Mouse (Mus musculus) adrenal gland, adult (tissue): ENCODE measurements around the gene H2-Aa.
A peak's percentile ranks its signal among the peaks of the same experiment; 100 is the strongest.

Experiments used
- DNase-seq, 2 experiments: peaks; one replicate each; pipeline ENCODE4 v3.0.0; 2022 to 2023; ENCODE audit warnings: low spot score in 1 of 2; ENCODE audit not compliant: inconsistent age in 2 of 2

H2-Aa gene

GRCm38 (mm10) chr17:34300691-34301566 lies 13.3 kb upstream of the H2-Aa start:
- no peak for DNase-seq

- no peak for DNase-seq
Observed at GRCm38 (mm10) chr17:34300071-34300470, 12.4 kb upstream of the H2-Aa start.

GRCm38 (mm10) chr17:34299356-34299755 lies 11.7 kb upstream of the H2-Aa start:
- DNase-seq: no peak

DNA sequence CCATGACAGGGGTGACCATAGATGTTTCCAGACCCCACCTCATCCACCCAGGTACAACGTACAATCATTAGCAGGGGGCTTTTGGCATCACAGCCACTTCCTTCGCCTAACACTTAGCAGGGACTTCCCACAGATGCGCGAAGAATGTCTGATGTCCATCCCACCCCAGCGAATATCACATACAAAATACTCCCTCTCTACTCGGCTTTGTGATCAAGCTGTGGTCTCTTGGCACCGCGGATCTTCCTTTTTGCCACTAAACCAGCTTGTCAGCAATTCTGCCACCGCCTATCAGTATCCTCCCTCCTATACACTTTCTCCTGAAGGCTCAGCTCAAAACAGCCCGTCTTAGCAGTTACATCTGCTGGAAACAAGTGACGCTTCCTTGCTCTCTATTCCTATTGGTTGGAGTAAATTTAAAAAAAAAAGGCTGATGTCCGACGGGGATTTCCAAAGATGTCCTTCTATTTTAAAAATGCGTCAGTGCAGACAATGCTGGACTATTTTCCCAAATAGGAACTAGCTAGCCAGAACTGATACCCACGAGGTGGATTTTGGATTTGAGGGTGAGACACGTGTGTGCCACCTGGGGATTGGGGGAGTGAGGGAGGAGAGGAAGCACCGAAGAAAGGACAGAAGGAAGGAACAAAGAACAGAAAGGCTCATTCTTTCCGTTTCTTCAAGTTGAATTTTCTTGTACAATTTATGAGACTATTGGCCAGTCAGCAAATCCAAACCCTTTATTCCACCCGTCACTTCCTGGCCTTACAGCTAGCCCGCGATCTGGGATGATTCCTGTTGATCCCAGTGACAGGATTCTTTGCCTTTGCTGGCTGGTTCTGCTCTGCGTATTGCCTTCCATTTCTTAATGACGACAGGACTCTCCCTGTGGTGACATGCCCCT lies 8.5 kb upstream of the H2-Aa start:
- peak; percentile 38 to 95 for DNase-seq

GRCm38 (mm10) chr17:34295307-34295706 lies 7.7 kb upstream of the H2-Aa start:
- DNase-seq: no peak

DNA sequence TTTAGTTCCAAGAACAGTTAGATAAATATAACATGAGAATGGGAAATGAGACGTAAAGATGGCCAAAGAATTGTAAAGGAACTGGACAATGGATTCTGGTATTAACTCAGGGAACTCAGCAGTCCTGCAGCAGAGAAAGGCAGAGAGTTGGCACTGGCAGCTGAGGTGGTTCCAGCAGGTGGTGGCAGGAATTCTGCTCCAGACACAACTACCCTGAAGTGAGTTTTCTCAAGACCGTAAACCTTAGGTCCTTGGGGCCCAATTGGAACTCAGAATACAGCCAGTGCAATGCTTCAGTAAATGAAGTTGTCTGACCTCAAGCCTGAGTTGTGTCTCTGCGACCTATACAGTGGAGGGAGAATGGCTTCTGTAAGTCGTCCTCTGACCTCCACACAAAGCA lies 6.6 kb upstream of the H2-Aa start:
- no peak for DNase-seq

GRCm38 (mm10) chr17:34293533-34293932 lies 5.9 kb upstream of the H2-Aa start:
- no peak for DNase-seq

DNA sequence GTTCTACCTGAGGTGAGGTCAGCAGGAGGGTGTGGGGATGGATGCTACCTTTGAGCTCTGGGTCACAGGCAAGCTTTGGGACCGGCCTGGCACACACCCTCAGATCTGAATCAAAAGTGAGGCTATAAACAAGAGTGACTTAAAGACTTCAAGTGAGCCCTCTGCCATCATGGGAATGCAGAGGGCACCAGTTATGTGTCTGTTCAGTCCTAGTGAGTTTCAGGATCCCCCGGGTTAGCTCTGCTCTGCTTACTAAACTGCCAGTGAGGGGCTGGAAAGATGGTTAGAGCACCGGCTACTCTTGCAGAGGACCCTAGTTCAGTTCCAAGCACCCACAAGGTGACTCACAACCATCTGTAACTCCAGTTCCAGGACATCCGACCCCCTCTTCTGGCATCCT lies 4.9 kb upstream of the H2-Aa start:
- no peak for DNase-seq

- peak; percentile 74 to 92 for DNase-seq
Observed at GRCm38 (mm10) chr17:34291609-34292008, 4.0 kb upstream of the H2-Aa start.

- DNase-seq: no peak
Observed at GRCm38 (mm10) chr17:34288131-34288530, 508 bp upstream of the H2-Aa start.

- DNase-seq: peak in 1 of 2 experiments; percentile 22
Observed at GRCm38 (mm10) chr17:34286999-34287398, 624 bp downstream of the H2-Aa start.

DNA sequence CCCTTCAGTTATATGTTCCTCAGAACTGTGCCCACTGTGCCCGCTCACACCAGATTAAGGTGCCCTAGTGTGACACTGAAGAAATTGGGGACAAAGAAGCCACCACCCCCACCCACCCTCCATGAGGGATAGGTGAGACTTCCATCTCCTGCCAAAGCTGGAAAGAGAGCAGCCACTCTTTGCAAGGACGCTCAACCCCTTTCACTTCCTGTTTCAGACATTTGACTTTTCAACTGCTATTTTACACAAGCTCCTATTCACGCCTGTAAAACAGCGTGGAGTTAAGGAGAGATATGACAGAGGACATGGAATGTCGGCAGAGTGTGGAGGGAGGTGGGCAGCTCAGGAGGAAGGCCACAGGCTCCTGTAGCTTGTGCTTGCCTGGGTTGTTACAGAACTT lies 1.1 kb downstream of the H2-Aa start:
- DNase-seq: no peak

DNA sequence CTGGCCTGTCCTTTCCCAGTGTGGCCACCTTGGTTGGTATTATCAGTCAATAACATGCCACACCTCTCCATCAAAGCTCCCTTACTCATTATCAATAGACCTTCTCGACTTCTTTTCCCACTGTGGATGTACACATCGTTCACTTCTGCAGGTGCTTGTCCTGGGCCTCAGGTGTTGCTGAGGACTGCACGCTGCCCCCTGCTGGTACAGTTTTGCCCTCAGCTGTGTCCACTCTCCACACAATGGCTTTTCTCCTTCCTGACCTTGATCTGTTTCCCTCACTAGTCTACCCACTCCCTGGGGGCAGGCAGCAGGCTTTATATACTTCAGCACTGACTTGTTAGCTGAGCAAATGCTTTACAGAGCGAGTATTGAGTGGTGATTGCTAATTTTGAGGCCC lies 1.8 kb downstream of the H2-Aa start:
- peak in 1 of 2 experiments; percentile 62 for DNase-seq

DNA sequence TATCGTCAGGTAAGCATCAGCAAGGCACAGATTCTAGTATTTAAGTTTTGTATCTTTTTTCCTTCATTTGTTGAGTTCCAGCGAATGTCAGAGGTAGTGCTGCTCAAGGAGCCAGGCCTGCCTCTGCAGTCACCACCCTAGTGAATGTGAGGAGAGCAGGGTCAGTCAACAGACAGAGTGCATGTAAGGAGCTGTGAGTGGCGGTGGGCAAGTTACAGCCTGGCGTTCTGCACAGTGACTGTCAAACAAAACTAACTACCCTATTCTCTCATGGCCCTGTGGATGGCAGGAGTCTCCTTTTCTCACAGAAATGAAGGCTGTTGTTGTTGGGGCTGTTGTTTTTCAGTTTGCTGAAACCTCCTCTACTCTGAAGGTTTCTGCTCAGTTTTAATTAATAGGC lies 2.3 kb downstream of the H2-Aa start:
- no peak for DNase-seq

GRCm38 (mm10) chr17:34281836-34282235 lies 5.8 kb downstream of the H2-Aa start:
- no peak for DNase-seq

DNA sequence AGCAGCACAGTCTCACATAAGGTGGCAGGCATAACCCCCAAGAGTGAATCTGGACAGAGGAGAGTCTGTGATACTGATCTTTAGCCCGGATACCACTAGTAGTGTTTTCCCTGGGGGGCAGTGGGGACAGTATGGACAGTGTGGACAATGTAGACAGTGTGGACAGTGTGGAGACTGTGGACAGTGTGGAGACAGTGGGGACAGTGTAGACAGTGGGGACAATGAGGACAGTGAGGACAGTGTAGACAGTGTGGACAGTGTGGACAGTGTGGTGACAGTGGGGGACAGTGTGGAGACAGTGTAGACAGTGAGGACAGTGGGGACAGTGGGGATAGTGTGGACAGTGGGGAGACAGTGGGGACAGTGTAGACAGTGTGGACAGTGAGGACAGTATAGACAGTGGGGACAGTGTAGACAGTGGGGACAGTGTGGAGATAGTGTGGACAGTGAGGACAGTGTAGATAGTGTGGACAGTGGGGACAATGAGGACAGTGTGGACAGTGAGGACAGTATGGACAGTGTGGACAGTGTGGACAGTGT lies 7.1 kb downstream of the H2-Aa start:
- DNase-seq: no peak

GRCm38 (mm10) chr17:34272102-34272501 lies 15.5 kb downstream of the H2-Aa start:
- DNase-seq: no peak

DNA sequence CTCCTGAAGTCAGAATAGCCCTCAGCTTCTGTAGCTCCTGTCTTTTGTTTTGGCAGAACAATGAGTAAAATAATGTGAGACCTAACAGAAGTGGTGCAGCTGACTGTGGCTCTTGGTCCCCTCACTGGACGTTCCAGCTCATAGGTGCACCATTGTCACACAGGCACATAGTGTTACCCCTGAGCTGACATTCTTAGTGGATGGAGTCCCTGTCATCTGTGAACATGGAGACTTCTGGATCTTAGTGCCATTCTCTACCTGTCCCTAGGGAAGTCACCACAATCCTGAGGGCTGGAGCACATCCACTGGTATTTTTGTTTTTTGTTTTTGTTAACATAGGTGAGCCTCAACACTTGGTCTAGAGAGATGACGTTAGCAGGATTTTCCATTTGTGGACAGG lies 16.7 kb downstream of the H2-Aa start:
- no peak for DNase-seq

GRCm38 (mm10) chr17:34270230-34270629 lies 17.4 kb downstream of the H2-Aa start:
- DNase-seq: no peak

DNA sequence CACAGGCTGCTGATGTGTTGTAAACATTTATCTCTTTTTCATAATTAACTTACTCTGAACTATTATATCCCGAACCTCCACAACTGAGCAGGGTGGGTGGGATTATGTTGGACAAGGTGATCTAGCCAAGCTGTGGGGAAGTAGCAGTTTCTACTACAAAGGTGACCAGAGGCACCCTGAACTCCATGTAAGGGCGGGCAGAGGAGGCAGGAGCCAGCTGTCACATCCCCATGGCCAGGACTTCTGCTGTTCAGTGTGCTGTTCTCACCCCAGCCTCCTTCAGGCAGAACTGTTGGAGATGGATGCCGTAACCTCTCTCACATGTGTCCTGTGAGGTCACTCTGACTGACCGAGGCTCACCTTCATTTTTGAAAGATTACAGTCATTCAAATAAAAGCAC lies 17.8 kb downstream of the H2-Aa start:
- no peak for DNase-seq

DNA sequence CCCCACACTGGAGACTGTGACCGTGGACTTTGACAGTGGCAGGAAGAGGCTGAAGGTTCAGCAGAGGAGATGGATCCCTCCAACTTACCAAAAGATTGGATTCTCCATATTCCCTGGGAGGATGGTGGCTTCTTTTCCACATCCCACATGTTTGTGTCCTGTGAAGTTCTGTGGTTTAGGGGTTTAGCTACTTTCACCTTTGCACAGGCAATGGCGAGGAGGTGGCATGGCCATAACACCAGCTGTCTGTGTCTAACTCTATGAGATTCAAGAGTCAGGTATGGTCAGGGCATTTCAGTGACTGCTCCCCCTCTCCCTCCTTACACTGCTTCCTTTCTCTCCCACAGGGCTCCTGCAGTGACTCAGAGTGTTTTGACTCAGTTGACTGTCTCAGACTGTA lies 18.9 kb downstream of the H2-Aa start:
- no peak for DNase-seq

- no peak for DNase-seq
Observed at GRCm38 (mm10) chr17:34268262-34268661, 19.4 kb downstream of the H2-Aa start.
